Mouse (Mus musculus) CD4-positive helper T cell, adult 2 months (primary cell): ENCODE data around the gene Oxsr1.
A peak's percentile ranks its signal among the peaks of the same experiment; 100 is the strongest.
"Not testable (repeated sequence)": the region's sequence is repeated elsewhere in the genome, so short reads cannot be mapped to it uniquely, and the experiment has no call there.

Source experiments
- DNase-seq: peaks from one replicate; pipeline ENCODE4 v3.0.0-alpha.2; 2012; ENCODE audit warnings: low read depth, missing footprints, low spot score

Gene Oxsr1

GRCm38 (mm10) chr9:119274814-119275213 is 47.4 kb downstream of the Oxsr1 start:
- not testable (repeated sequence) for DNase-seq

- no peak for DNase-seq
Observed at GRCm38 (mm10) chr9:119271496-119271895, 50.7 kb downstream of the Oxsr1 start.

GRCm38 (mm10) chr9:119268588-119269145 is 53.6 kb downstream of the Oxsr1 start:
- peak; percentile 35 for DNase-seq

GRCm38 (mm10) chr9:119268120-119268519 is 54.1 kb downstream of the Oxsr1 start:
- DNase-seq = peak; percentile 14

- DNase-seq = peak; percentile 39
Observed at GRCm38 (mm10) chr9:119266121-119266395, 56.2 kb downstream of the Oxsr1 start.

- DNase-seq = peak; percentile 55
Observed at GRCm38 (mm10) chr9:119265373-119266120, 56.7 kb downstream of the Oxsr1 start.

GRCm38 (mm10) chr9:119263067-119263466 is 59.2 kb downstream of the Oxsr1 start:
- DNase-seq = no peak

- DNase-seq = no peak
Observed at GRCm38 (mm10) chr9:119260825-119261224, 61.4 kb downstream of the Oxsr1 start.

GRCm38 (mm10) chr9:119258785-119259184 is 63.4 kb downstream of the Oxsr1 start:
- no peak for DNase-seq

GRCm38 (mm10) chr9:119258128-119258527 is 64.1 kb downstream of the Oxsr1 start:
- no peak for DNase-seq

- DNase-seq = no peak
Observed at GRCm38 (mm10) chr9:119256161-119256560, 66.1 kb downstream of the Oxsr1 start.

- DNase-seq = no peak
Observed at GRCm38 (mm10) chr9:119255096-119255495, 67.1 kb downstream of the Oxsr1 start.

- DNase-seq = no peak
Observed at GRCm38 (mm10) chr9:119254187-119254586, 68.0 kb downstream of the Oxsr1 start.

GRCm38 (mm10) chr9:119247996-119248395 is 74.2 kb downstream of the Oxsr1 start:
- no peak for DNase-seq

- no peak for DNase-seq
Observed at GRCm38 (mm10) chr9:119246826-119247225, 75.4 kb downstream of the Oxsr1 start.

GRCm38 (mm10) chr9:119243981-119244380 is 78.2 kb downstream of the Oxsr1 start:
- DNase-seq = no peak

- DNase-seq = no peak
Observed at GRCm38 (mm10) chr9:119241169-119241865, 80.9 kb downstream of the Oxsr1 start.

- no peak for DNase-seq
Observed at GRCm38 (mm10) chr9:119240286-119240997, 81.8 kb downstream of the Oxsr1 start.

- no peak for DNase-seq
Observed at GRCm38 (mm10) chr9:119239274-119239673, 83.0 kb downstream of the Oxsr1 start.

GRCm38 (mm10) chr9:119238796-119239195 is 83.4 kb downstream of the Oxsr1 start:
- DNase-seq = no peak

- DNase-seq = no peak
Observed at GRCm38 (mm10) chr9:119231552-119231951, 90.7 kb downstream of the Oxsr1 start.

- no peak for DNase-seq
Observed at GRCm38 (mm10) chr9:119230829-119231228, 91.4 kb downstream of the Oxsr1 start.
